Mouse (Mus musculus): ENCODE data around the gene Slc45a1. TPM values are rescaled to one million over a fixed set of nuclear protein-coding genes. Genes with fewer than 3 reads are reported as not detected.
"Not testable (repeated sequence)": the region's sequence is repeated elsewhere in the genome, so short reads cannot be mapped to it uniquely, and the experiment has no call there.

The Slc45a1 gene
- total and polyA plus RNA-seq, 2 experiments from 2014 or later = not detected

- no peak for ATAC-seq (ENCODE audit: insufficient read depth, low read depth)
- no peak for DNase-seq (ENCODE audit: low spot score)
- no peaks in the 10 kb centered on the region for H3K4me1 ChIP-seq (ENCODE audit: control insufficient read depth, insufficient read depth)
- H3K4me2 ChIP-seq (ENCODE audit: low read depth, low read length) = no peak overlapping the region
- no peak overlapping the region for H3K9ac ChIP-seq (replicated peaks; ENCODE audit: low read depth, low read length)
- peaks cover 24% of the 10 kb centered on the region for H3K36me3 ChIP-seq (replicated peaks; ENCODE audit: control insufficient read depth, insufficient read depth, low read length)
- H3K4me3 ChIP-seq (ENCODE audit: low read depth, low read length) = no peak overlapping the region
- H3K27ac ChIP-seq (ENCODE audit: low read depth) = no peak overlapping the region
- H3K27me3 ChIP-seq (ENCODE audit: control insufficient read depth, insufficient read depth, low read length) = no peaks in the 10 kb centered on the region
- H3K9me3 ChIP-seq (replicated peaks; ENCODE audit: control insufficient read depth, low read length) = no peaks in the 10 kb centered on the region
- TF ChIP-seq CTCF (IDR thresholded peaks at IDR 0.05; ENCODE audit: low read depth) (no peak), EP300 (IDR thresholded peaks at IDR 0.05; ENCODE audit: low read depth) (no peak)
- WGBS = 91% methylated on average over 3 of the region's 3 CpGs
These were observed 43.3 kb downstream of the Slc45a1 start for GRCm38 (mm10) chr4:150608670-150609069.

- peaks cover 4% of the 10 kb centered on the region for H3K36me3 ChIP-seq (replicated peaks; ENCODE audit: control insufficient read depth, insufficient read depth, low read length)
- H3K27ac ChIP-seq (ENCODE audit: low read depth) = no peak overlapping the region
- no peak for ATAC-seq (ENCODE audit: insufficient read depth, low read depth)
- no peaks in the 10 kb centered on the region for H3K9me3 ChIP-seq (replicated peaks; ENCODE audit: control insufficient read depth, low read length)
- no peak for DNase-seq (ENCODE audit: low spot score)
- H3K4me2 ChIP-seq (ENCODE audit: low read depth, low read length) = no peak overlapping the region
- no peaks in the 10 kb centered on the region for H3K4me1 ChIP-seq (ENCODE audit: control insufficient read depth, insufficient read depth)
- no peak overlapping the region for H3K4me3 ChIP-seq (ENCODE audit: low read depth, low read length)
- H3K9ac ChIP-seq (replicated peaks; ENCODE audit: low read depth, low read length) = no peak overlapping the region
- H3K27me3 ChIP-seq (ENCODE audit: control insufficient read depth, insufficient read depth, low read length) = no peaks in the 10 kb centered on the region
- no peak for TF ChIP-seq EP300 (IDR thresholded peaks at IDR 0.05; ENCODE audit: low read depth)
- no peak for TF ChIP-seq CTCF (IDR thresholded peaks at IDR 0.05; ENCODE audit: low read depth)
- 75% methylated on average over 3 of the region's 3 CpGs for WGBS
These were observed 45.4 kb downstream of the Slc45a1 start for GRCm38 (mm10) chr4:150606449-150607161.

GRCm38 (mm10) chr4:150605804-150606203 lies 46.2 kb downstream of the Slc45a1 start:
- no peak for ATAC-seq (ENCODE audit: insufficient read depth, low read depth)
- Histone ChIP-seq H3K36me3 (replicated peaks; ENCODE audit: control insufficient read depth, insufficient read depth, low read length) (no peaks in the 10 kb centered on the region), H3K4me3 (ENCODE audit: low read depth, low read length) (no peak overlapping the region)

GRCm38 (mm10) chr4:150603366-150604061 lies 48.5 kb downstream of the Slc45a1 start:
- WGBS = 100% methylated on average over 1 of the region's 1 CpGs
- Histone ChIP-seq H3K27ac (ENCODE audit: low read depth) (no peak overlapping the region), H3K9ac (replicated peaks; ENCODE audit: low read depth, low read length) (no peak overlapping the region), H3K27me3 (ENCODE audit: control insufficient read depth, insufficient read depth, low read length) (no peaks in the 10 kb centered on the region), H3K4me2 (ENCODE audit: low read depth, low read length) (no peak overlapping the region), H3K9me3 (replicated peaks; ENCODE audit: control insufficient read depth, low read length) (no peaks in the 10 kb centered on the region), H3K4me1 (ENCODE audit: control insufficient read depth, insufficient read depth) (peaks cover 11% of the 10 kb centered on the region), H3K36me3 (replicated peaks; ENCODE audit: control insufficient read depth, insufficient read depth, low read length) (no peaks in the 10 kb centered on the region), H3K4me3 (ENCODE audit: low read depth, low read length) (no peak overlapping the region)
- TF ChIP-seq CTCF (IDR thresholded peaks at IDR 0.05; ENCODE audit: low read depth) (no peak), EP300 (IDR thresholded peaks at IDR 0.05; ENCODE audit: low read depth) (no peak)
- DNase-seq (ENCODE audit: low spot score) (no peak), ATAC-seq (ENCODE audit: insufficient read depth, low read depth) (no peak)

More at GRCm38 (mm10) chr4:150605804-150606203, 46.2 kb downstream of the Slc45a1 start:
- no peaks in the 10 kb centered on the region for H3K27me3 ChIP-seq (ENCODE audit: control insufficient read depth, insufficient read depth, low read length)
- no peaks in the 10 kb centered on the region for H3K4me1 ChIP-seq (ENCODE audit: control insufficient read depth, insufficient read depth)
- DNase-seq (ENCODE audit: low spot score) = no peak
- H3K27ac ChIP-seq (ENCODE audit: low read depth) = no peak overlapping the region
- WGBS = 90% methylated on average over 3 of the region's 3 CpGs
- H3K9ac ChIP-seq (replicated peaks; ENCODE audit: low read depth, low read length) = no peak overlapping the region
- H3K4me2 ChIP-seq (ENCODE audit: low read depth, low read length) = no peak overlapping the region
- TF ChIP-seq CTCF (IDR thresholded peaks at IDR 0.05; ENCODE audit: low read depth) = no peak
- TF ChIP-seq EP300 (IDR thresholded peaks at IDR 0.05; ENCODE audit: low read depth) = no peak
- H3K9me3 ChIP-seq (replicated peaks; ENCODE audit: control insufficient read depth, low read length) = no peaks in the 10 kb centered on the region

GRCm38 (mm10) chr4:150601489-150601888 lies 50.5 kb downstream of the Slc45a1 start:
- DNase-seq (ENCODE audit: low spot score) (no peak), ATAC-seq (ENCODE audit: insufficient read depth, low read depth) (no peak)
- Histone ChIP-seq H3K4me2 (ENCODE audit: low read depth, low read length) (no peak overlapping the region), H3K36me3 (replicated peaks; ENCODE audit: control insufficient read depth, insufficient read depth, low read length) (no peaks in the 10 kb centered on the region), H3K27ac (ENCODE audit: low read depth) (no peak overlapping the region), H3K27me3 (ENCODE audit: control insufficient read depth, insufficient read depth, low read length) (no peaks in the 10 kb centered on the region), H3K4me1 (ENCODE audit: control insufficient read depth, insufficient read depth) (peaks cover 27% of the 10 kb centered on the region), H3K4me3 (ENCODE audit: low read depth, low read length) (no peak overlapping the region), H3K9ac (replicated peaks; ENCODE audit: low read depth, low read length) (no peak overlapping the region), H3K9me3 (replicated peaks; ENCODE audit: control insufficient read depth, low read length) (no peaks in the 10 kb centered on the region)
- WGBS = 92% methylated on average over 10 of the region's 10 CpGs
- TF ChIP-seq EP300 (IDR thresholded peaks at IDR 0.05; ENCODE audit: low read depth) (no peak), CTCF (IDR thresholded peaks at IDR 0.05; ENCODE audit: low read depth) (no peak)

- not testable (repeated sequence) for H3K4me2 ChIP-seq (ENCODE audit: low read depth, low read length); H3K4me3 ChIP-seq (ENCODE audit: low read depth, low read length); H3K27ac ChIP-seq (ENCODE audit: low read depth); DNase-seq (ENCODE audit: low spot score); H3K36me3 ChIP-seq (replicated peaks; ENCODE audit: control insufficient read depth, insufficient read depth, low read length); ATAC-seq (ENCODE audit: insufficient read depth, low read depth); H3K9me3 ChIP-seq (replicated peaks; ENCODE audit: control insufficient read depth, low read length); H3K27me3 ChIP-seq (ENCODE audit: control insufficient read depth, insufficient read depth, low read length); H3K9ac ChIP-seq (replicated peaks; ENCODE audit: low read depth, low read length)
- H3K4me1 ChIP-seq (ENCODE audit: control insufficient read depth, insufficient read depth) = peaks cover 31% of the 10 kb centered on the region
- 92% methylated on average over 2 of the region's 2 CpGs for WGBS
These were observed 51.5 kb downstream of the Slc45a1 start for GRCm38 (mm10) chr4:150600503-150600902.
